Mouse (Mus musculus) E14TG2a.4 (cell line): ENCODE results near the gene Inpp5b.

Experiments
- CTCF ChIP-seq: conservative IDR thresholded peaks from 2 replicates; pipeline ENCODE4 v1.5.1; 2014; ENCODE audit warnings: low read length
- NANOG ChIP-seq: IDR thresholded peaks from 2 replicates; pipeline ENCODE4 v1.6.1; 2014; ENCODE audit warnings: borderline replicate concordance, low read length, mixed read lengths

DNA sequence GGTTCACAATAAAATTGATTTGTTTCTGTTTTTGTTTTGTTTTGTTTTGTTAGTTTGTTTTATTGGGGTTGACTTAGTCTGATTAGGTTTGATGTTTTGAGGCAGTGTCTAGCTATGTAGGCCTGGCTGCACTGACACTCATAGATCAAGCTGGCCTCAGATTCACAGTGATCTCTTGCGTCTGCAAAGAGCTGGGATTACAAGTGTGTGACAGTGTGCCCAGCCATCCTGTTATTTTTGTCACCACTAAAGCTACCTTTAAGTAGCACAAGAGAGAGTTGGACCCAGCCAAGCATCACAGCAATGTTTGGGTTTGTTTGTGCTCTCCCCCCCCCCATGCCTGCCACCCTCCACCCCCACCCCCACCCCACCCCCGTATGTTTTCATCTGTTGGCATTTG is 47.1 kb upstream of the Inpp5b start:
- no peak for TF ChIP-seq CTCF
- no peak for TF ChIP-seq NANOG
